Mouse (Mus musculus): ENCODE data around the gene Bbof1.

DNA sequence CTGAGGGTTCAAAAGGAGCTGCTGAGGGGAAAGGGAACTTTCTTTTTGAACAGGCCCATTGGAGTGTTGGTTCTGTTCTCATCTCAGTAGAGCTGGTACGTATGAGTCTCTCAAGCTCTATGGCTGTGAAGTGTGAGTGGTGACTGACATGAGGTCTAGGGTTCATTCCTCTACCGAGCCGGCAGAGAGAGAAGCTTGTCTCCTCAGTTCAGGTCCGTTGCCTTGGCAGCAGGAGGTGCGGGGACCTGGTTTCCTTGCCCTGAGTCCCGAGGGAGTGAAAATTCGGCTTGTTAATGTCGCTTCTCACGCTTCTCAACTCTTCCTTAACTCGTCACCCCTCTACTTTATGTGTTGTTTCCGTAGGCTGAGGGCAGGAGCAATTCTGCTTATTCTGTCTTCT is 42.9 kb downstream of the Bbof1 start:
- TF ChIP-seq CTCF (IDR thresholded peaks at IDR 0.05; ENCODE audit: low read depth, low read length) = no peak
- no peak for TF ChIP-seq POLR2A (IDR thresholded peaks at IDR 0.05; ENCODE audit: borderline replicate concordance, low read depth, low read length)
